Mouse (Mus musculus) MEL (cell line): ENCODE measurements around the gene Cmtm2a. TPM values are rescaled to one million over a fixed set of nuclear protein-coding genes. Genes with fewer than 3 reads are reported as not detected.
"Not testable (repeated sequence)": the region's sequence is repeated elsewhere in the genome, so short reads cannot be mapped to it uniquely, and the experiment has no call there.

Experiments used
- DNase-seq: peaks from one replicate; pipeline ENCODE4 v3.0.0; 2011; ENCODE audit warnings: low read depth, low spot score
- H3K27ac ChIP-seq: 2 replicates; pipeline ENCODE4 v1.5.1; 2012; ENCODE audit warnings: low read depth, mild to moderate bottlenecking, control low read depth, low read length, moderate library complexity; ENCODE audit not compliant: control insufficient read depth
- H3K27me3 ChIP-seq, 2 experiments: fragments of 150-350 bp in 1 of 2; sonication (generic) in 1 of 2; 2 replicates each; pipeline ENCODE4 v1.6.1; 2012; ENCODE audit warnings: low read length in 2 of 2, mild to moderate bottlenecking in 2 of 2, improper control_type of control experiment in 1 of 2, moderate library complexity in 1 of 2; ENCODE audit not compliant: insufficient read depth in 2 of 2, control insufficient read depth in 1 of 2
- H3K36me3 ChIP-seq, 2 experiments: 2 replicates each; pipeline ENCODE4 v1.6.1; 2012 to 2014; ENCODE audit warnings: low read length in 2 of 2, improper control_type of control experiment in 1 of 2, inconsistent platforms in 1 of 2, mild to moderate bottlenecking in 1 of 2; ENCODE audit not compliant: insufficient read depth in 2 of 2, control insufficient read depth in 1 of 2
- H3K4me1 ChIP-seq, 2 experiments: fragments of 150-350 bp in 1 of 2; sonication (generic) in 1 of 2; 2 replicates each; pipeline ENCODE4 v1.6.1; 2012; ENCODE audit warnings: low read length in 2 of 2, improper control_type of control experiment in 1 of 2, mild to moderate bottlenecking in 1 of 2; ENCODE audit not compliant: insufficient read depth in 2 of 2, control insufficient read depth in 1 of 2
- H3K4me3 ChIP-seq, 2 experiments: fragments of 150-350 bp in 1 of 2; sonication (generic) in 1 of 2; 2 replicates each; pipeline ENCODE4 v1.5.1; 2012; ENCODE audit warnings: low read depth in 2 of 2, low read length in 2 of 2, mild to moderate bottlenecking in 2 of 2, moderate library complexity in 2 of 2, control low read depth in 1 of 2, improper control_type of control experiment in 1 of 2; ENCODE audit not compliant: control insufficient read depth in 1 of 2, insufficient read depth in 1 of 2
- H3K79me2 ChIP-seq: 2 replicates; pipeline ENCODE4 v1.6.1; 2012; ENCODE audit warnings: mild to moderate bottlenecking, low read length, moderate library complexity; ENCODE audit not compliant: control insufficient read depth, poor library complexity, insufficient read depth
- H3K9ac ChIP-seq: 2 replicates; pipeline ENCODE4 v1.6.1; 2012; ENCODE audit warnings: low read depth, mild to moderate bottlenecking, control low read depth, low read length, moderate library complexity; ENCODE audit not compliant: control insufficient read depth, poor library complexity, severe bottlenecking
- H3K9me3 ChIP-seq: fragments of 150-350 bp; sonication (generic); replicated peaks from 2 replicates; pipeline ENCODE4 v1.6.1; 2012; ENCODE audit warnings: mild to moderate bottlenecking, low read length, improper control_type of control experiment, moderate library complexity; ENCODE audit not compliant: insufficient read depth
- KAT2A ChIP-seq: conservative IDR thresholded peaks from 2 replicates; pipeline ENCODE4 v1.6.1; 2012; ENCODE audit warnings: low read depth, low read length, improper control_type of control experiment, inconsistent platforms
- SMC3 ChIP-seq: IDR thresholded peaks from 2 replicates; pipeline ENCODE4 v1.6.1; 2011; ENCODE audit warnings: low read depth, low read length, improper control_type of control experiment
- TAL1 ChIP-seq: IDR thresholded peaks from 2 replicates; pipeline ENCODE4 v1.6.1; 2012; ENCODE audit warnings: mild to moderate bottlenecking, inconsistent platforms, low read length, moderate library complexity, mixed read lengths
- TBP ChIP-seq: IDR thresholded peaks from 2 replicates; pipeline ENCODE4 v1.8.0; 2011; ENCODE audit warnings: low read depth, low read length, improper control_type of control experiment
- polyA plus RNA-seq, 2 experiments: library from polyadenylated mRNA; stranded (reverse) in 1 of 2; unstranded in 1 of 2; fragments of >175 nt in 1 of 2; fragments of >200 nt in 1 of 2; gene quantifications; 2 replicates each; pipeline versions ENCODE4 v1.2.1 to v1.2.4; 2012; ENCODE audit warnings: low replicate concordance in 2 of 2, low read depth in 1 of 2; ENCODE audit not compliant: insufficient read length in 2 of 2, insufficient read depth in 1 of 2, missing spikeins in 1 of 2
- total RNA-seq: library from RNA; depleted of rRNA; stranded (reverse); fragments of 300-350 nt; gene quantifications from 2 replicates; pipeline ENCODE4 v1.2.3, GENCODE M21; 2012

Cmtm2a gene
- total and polyA plus RNA-seq, 3 experiments, result not detected

DNA sequence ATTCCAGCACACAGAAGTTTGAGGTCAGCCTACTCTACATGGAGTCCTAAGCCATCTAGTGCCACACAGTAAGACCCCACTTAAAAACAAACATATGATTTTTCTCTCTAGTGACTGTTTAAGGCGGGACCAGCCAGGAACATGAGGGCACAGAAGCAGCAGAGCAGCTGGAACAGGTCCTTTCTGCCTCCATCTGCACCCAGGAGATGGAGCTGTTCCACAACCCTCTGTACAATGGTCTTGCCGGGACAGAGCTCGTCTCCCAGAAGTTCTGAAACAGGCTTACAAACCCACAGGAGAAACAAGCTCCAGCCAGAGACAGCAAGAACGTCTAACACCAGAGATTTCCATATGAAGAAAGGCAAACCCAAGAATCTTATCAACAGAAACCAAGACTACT lies 20.3 kb upstream of the Cmtm2a start:
- H3K79me2 ChIP-seq, result no peaks in the 10 kb centered on the region
- DNase-seq, result no peak
- TF ChIP-seq TAL1 (no peak), SMC3 (no peak), KAT2A (no peak), TBP (no peak)
- H3K9ac ChIP-seq, result no peak overlapping the region
- no peak overlapping the region for H3K4me3 ChIP-seq
- H3K4me1 ChIP-seq, result no peaks in the 10 kb centered on the region
- peaks cover 0 to 3% of the 10 kb centered on the region in 2 experiments; a peak in 3 of 4 replicates for H3K27me3 ChIP-seq
- no peaks in the 10 kb centered on the region for H3K36me3 ChIP-seq
- H3K27ac ChIP-seq, result no peak overlapping the region
- H3K9me3 ChIP-seq, result no peaks in the 10 kb centered on the region

DNA sequence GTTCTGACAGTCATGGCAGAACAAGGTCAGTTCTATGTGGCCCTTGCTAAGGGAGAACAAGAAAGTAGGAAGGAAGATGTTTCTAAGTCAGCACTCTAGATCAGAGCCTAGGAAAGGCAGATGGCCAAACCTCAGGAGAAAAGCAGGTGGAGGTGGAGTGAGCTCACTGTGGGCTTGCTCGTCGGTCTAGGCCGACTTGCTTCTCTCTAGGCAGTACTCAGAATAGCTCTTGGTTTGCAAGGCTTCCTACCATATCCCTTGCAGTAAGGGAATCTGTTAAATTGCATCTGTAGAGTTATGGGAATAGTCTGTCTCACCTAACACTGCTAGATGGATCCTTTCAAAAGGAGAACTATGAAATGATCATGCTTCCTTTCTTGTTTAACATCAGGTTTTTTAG lies 19.0 kb upstream of the Cmtm2a start:
- not testable (repeated sequence) for DNase-seq, H3K9me3 ChIP-seq, H3K9ac ChIP-seq, H3K27ac ChIP-seq, H3K27me3 ChIP-seq, H3K4me1 ChIP-seq, H3K36me3 ChIP-seq, H3K4me3 ChIP-seq, H3K79me2 ChIP-seq

DNA sequence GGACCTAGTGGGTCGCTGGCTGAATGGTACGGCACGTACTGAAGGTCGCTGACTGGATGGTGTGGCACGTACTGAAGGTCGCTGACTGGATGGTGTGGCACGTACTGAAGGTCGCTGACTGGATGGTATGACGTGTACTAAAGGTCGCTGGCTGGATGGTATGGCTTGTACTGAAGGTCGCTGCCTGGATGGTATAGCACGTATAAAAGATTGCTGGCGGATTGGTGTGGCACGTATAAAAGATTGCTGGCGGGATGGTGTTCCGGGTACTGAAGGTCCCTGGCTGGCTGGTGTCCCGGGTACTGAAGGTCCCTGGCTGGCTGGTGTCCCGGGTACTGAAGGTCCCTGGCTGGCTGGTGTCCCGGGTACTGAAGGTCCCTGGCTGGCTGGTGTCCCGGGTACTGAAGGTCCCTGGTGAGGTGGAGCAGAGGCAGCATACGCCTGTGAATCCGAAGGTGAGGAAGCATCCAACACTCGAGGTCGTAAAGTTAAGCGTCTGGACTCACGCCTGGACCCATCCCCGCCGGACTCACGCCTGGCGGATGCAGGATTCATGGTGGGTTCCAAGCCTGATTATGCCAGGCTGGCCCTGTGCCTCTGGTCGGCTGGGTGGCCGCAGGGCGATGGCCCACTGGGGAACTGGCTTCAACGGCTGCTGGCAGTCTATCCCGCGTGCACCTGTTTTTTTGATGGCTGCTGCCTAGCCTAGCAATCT lies 16.6 kb upstream of the Cmtm2a start, which contains the start of the genes Gm45711 and Cmtm1:
Gene Gm45711 (minus strand): TSS at position 641 of the 715 bp plus-strand sequence.
Gene Cmtm1 (minus strand): TSS at position 705 of the 715 bp plus-strand sequence.
- H3K4me3 ChIP-seq, result not testable (repeated sequence)

DNA sequence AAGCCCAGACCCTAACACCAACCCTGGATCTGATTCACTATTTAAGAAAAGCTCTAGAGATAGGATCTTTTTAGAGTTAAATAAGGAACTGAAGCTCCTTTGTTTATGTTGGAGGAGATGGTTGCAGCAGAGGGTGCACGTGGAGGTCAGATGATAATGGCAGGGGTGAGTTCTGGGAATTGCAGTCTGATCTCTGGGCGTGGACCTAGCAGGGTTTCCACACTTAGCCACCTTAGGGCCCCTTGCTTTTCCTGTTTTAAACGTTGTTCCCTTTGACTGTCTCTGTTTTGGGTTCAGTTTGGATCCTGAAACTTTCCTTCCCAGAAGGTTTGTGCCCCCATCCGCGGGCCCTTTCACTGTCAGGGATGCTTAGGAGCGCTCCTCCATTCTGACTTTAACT lies 15.4 kb upstream of the Cmtm2a start:
- H3K27ac ChIP-seq, H3K4me3 ChIP-seq, H3K9me3 ChIP-seq, H3K4me1 ChIP-seq, DNase-seq, H3K79me2 ChIP-seq, H3K9ac ChIP-seq, H3K36me3 ChIP-seq, H3K27me3 ChIP-seq: not testable (repeated sequence)

More for the DNA sequence above, 16.6 kb upstream of the Cmtm2a start, which contains the start of the genes Gm45711 and Cmtm1:
- not testable (repeated sequence) for H3K27ac ChIP-seq, H3K9ac ChIP-seq, H3K36me3 ChIP-seq, H3K9me3 ChIP-seq, H3K27me3 ChIP-seq, H3K79me2 ChIP-seq, H3K4me1 ChIP-seq, DNase-seq
